Mouse (Mus musculus) intestine, embryonic 15.5 days (tissue): ENCODE data around the gene Atat1. TPM values are rescaled to one million over a fixed set of nuclear protein-coding genes. Genes with fewer than 3 reads are reported as not detected.
"Not testable (repeated sequence)": the region's sequence is repeated elsewhere in the genome, so short reads cannot be mapped to it uniquely, and the experiment has no call there.

Source experiments
- ATAC-seq: fragments of 200-750 bp; cut with Nextera tagmentation; 2 replicates; pipeline ENCODE4 v1.8.0; 2017; ENCODE audit warnings: moderate TSS enrichment, moderate library complexity
- H3K27ac ChIP-seq: fragments of 300-500 bp; sonication (generic); 2 replicates; pipeline ENCODE4 v1.5.1; 2015; ENCODE audit warnings: mild to moderate bottlenecking, inconsistent platforms
- H3K27me3 ChIP-seq: fragments of 300-500 bp; sonication (generic); replicated peaks from 2 replicates; pipeline ENCODE4 v1.6.1; 2015; ENCODE audit warnings: inconsistent platforms
- H3K36me3 ChIP-seq: fragments of 300-500 bp; sonication (generic); 2 replicates; pipeline ENCODE4 v1.6.1; 2015; ENCODE audit warnings: inconsistent platforms
- H3K4me1 ChIP-seq: fragments of 300-500 bp; sonication (generic); replicated peaks from 2 replicates; pipeline ENCODE4 v1.6.1; 2015; ENCODE audit warnings: inconsistent platforms
- H3K4me2 ChIP-seq: fragments of 300-500 bp; sonication (generic); replicated peaks from 2 replicates; pipeline ENCODE4 v1.6.1; 2015; ENCODE audit warnings: mild to moderate bottlenecking, inconsistent platforms
- H3K4me3 ChIP-seq: fragments of 300-500 bp; sonication (generic); replicated peaks from 2 replicates; pipeline ENCODE4 v1.5.1; 2015; ENCODE audit warnings: inconsistent platforms
- H3K9ac ChIP-seq: fragments of 300-500 bp; sonication (generic); 2 replicates; pipeline ENCODE4 v1.6.1; 2015; ENCODE audit warnings: inconsistent platforms
- H3K9me3 ChIP-seq: fragments of 300-500 bp; sonication (generic); 2 replicates; pipeline ENCODE4 v1.6.1; 2016; ENCODE audit warnings: inconsistent platforms
- WGBS: fragments of 180-500 bp; shearing (Covaris S2); methylation state at CpG from one replicate; pipeline ENCODE4 v1.1.7; 2015; 5-methylcytosine and 5-hydroxymethylcytosine counted together
- polyA plus RNA-seq: library from polyadenylated mRNA; unstranded; fragments of >200 nt; fragmentation: Nextera tagmentation; extraction: Ambion mirVana; gene quantifications from 2 replicates; pipeline ENCODE4 v1.2.1, GENCODE M21; 2015

Gene Atat1
- polyA plus RNA-seq, result 47.2 and 47.7 TPM in 2 replicates

GRCm38 (mm10) chr17:35909919-35910369, at the start of gene Atat1:
TSS of gene Atat1 (minus strand) at chr17:35910075.
- peaks cover 13% of the 10 kb centered on the region for H3K4me1 ChIP-seq
- peak within 1 kb of the TSS; percentile 73 for H3K27ac ChIP-seq
- no peaks in the 10 kb centered on the region for H3K27me3 ChIP-seq
- peak; percentile 93 for ATAC-seq
- WGBS, result 3% methylated on average over 25 of the region's 25 CpGs
- H3K4me3 ChIP-seq, result peak within 1 kb of the TSS; percentile 70
- H3K9ac ChIP-seq, result peak within 1 kb of the TSS; percentile 66
- H3K9me3 ChIP-seq, result no peaks in the 10 kb centered on the region
- H3K4me2 ChIP-seq, result peak within 1 kb of the TSS; percentile 80
- peaks cover 12% of the 10 kb centered on the region; the same call in 1 of the 2 replicates for H3K36me3 ChIP-seq

DNA sequence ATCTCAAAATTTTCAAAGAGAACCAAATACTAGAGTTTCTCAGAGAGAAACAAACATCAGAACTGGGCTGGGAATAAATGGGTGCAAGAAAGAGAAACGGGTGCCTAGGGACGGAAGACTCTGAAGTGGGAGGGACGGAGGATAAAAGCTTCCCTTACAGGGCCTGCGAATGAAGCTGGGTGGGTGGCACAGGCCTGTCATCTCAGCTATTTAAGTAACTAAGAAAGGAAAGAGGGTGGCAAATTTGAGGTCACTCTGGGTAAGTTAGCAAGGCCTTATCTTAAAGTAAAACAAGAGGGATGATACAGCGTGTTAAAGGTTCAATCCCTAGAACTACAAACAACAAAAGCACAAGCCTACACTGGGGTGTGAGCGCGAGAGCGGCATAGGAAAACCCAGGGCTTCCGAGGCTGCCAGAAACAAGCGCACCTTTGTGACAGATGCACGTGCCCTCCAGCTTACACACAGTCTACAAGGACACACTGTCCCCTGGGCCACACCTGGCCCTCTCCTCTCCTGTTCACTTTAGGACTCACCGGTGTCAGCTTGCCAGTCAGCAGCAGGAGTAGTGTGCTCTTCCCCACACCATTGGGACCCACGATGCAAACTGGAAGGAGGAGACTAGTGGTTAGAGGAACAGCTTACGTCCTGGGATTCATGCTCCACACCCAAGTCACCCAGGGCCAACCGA, 48.8 kb upstream of the Atat1 start:
- no peak for ATAC-seq
- no peaks in the 10 kb centered on the region for H3K9me3 ChIP-seq
- H3K4me2 ChIP-seq, result no peak overlapping the region
- H3K36me3 ChIP-seq, result peaks cover 67% of the 10 kb centered on the region
- H3K9ac ChIP-seq, result no peak overlapping the region
- WGBS, result 92% methylated on average over 15 of the region's 15 CpGs
- H3K27ac ChIP-seq, result no peak overlapping the region
- no peaks in the 10 kb centered on the region for H3K4me1 ChIP-seq
- no peaks in the 10 kb centered on the region for H3K27me3 ChIP-seq
- no peak overlapping the region for H3K4me3 ChIP-seq

GRCm38 (mm10) chr17:35954665-35955064, 44.8 kb upstream of the Atat1 start:
- Histone ChIP-seq H3K27me3 (no peaks in the 10 kb centered on the region), H3K9me3 (no peaks in the 10 kb centered on the region), H3K27ac (no peak overlapping the region), H3K9ac (no peak overlapping the region), H3K4me1 (no peaks in the 10 kb centered on the region), H3K4me2 (no peak overlapping the region), H3K4me3 (no peak overlapping the region), H3K36me3 (peaks cover 32% of the 10 kb centered on the region)
- ATAC-seq, result no peak
- WGBS, result 75% methylated on average over 8 of the region's 8 CpGs

GRCm38 (mm10) chr17:35952559-35952958, 42.7 kb upstream of the Atat1 start:
- not testable (repeated sequence) for H3K27ac ChIP-seq, H3K4me1 ChIP-seq, H3K4me3 ChIP-seq, H3K27me3 ChIP-seq, H3K9ac ChIP-seq, ATAC-seq, H3K9me3 ChIP-seq, H3K4me2 ChIP-seq
- 78% methylated on average over 3 of the region's 3 CpGs for WGBS
- peaks cover 12% of the 10 kb centered on the region for H3K36me3 ChIP-seq

GRCm38 (mm10) chr17:35950946-35951345, 41.1 kb upstream of the Atat1 start:
- not testable (repeated sequence) for H3K9me3 ChIP-seq, H3K36me3 ChIP-seq, H3K27ac ChIP-seq, ATAC-seq, H3K4me1 ChIP-seq, H3K4me3 ChIP-seq, H3K9ac ChIP-seq, H3K27me3 ChIP-seq, H3K4me2 ChIP-seq

GRCm38 (mm10) chr17:35939941-35940340, 30.1 kb upstream of the Atat1 start:
- ATAC-seq, result no peak
- H3K9ac ChIP-seq, result no peak overlapping the region
- no peaks in the 10 kb centered on the region for H3K4me1 ChIP-seq
- no peak overlapping the region for H3K27ac ChIP-seq
- no peak overlapping the region for H3K4me3 ChIP-seq
- no peaks in the 10 kb centered on the region for H3K9me3 ChIP-seq
- H3K27me3 ChIP-seq, result no peaks in the 10 kb centered on the region
- no peaks in the 10 kb centered on the region for H3K36me3 ChIP-seq
- no peak overlapping the region for H3K4me2 ChIP-seq
- WGBS, result 63% methylated on average over 1 of the region's 1 CpGs

- H3K27ac ChIP-seq, result no peak overlapping the region
- no peak overlapping the region for H3K9ac ChIP-seq
- H3K27me3 ChIP-seq, result no peaks in the 10 kb centered on the region
- H3K9me3 ChIP-seq, result no peaks in the 10 kb centered on the region
- WGBS, result 61% methylated on average over 2 of the region's 2 CpGs
- no peak for ATAC-seq
- no peak overlapping the region for H3K4me2 ChIP-seq
- H3K4me3 ChIP-seq, result no peak overlapping the region
- no peaks in the 10 kb centered on the region for H3K36me3 ChIP-seq
- no peaks in the 10 kb centered on the region for H3K4me1 ChIP-seq
Measured at GRCm38 (mm10) chr17:35939108-35939507, 29.2 kb upstream of the Atat1 start.

GRCm38 (mm10) chr17:35937700-35938348, 27.9 kb upstream of the Atat1 start:
- 48% methylated on average over 2 of the region's 2 CpGs for WGBS

DNA sequence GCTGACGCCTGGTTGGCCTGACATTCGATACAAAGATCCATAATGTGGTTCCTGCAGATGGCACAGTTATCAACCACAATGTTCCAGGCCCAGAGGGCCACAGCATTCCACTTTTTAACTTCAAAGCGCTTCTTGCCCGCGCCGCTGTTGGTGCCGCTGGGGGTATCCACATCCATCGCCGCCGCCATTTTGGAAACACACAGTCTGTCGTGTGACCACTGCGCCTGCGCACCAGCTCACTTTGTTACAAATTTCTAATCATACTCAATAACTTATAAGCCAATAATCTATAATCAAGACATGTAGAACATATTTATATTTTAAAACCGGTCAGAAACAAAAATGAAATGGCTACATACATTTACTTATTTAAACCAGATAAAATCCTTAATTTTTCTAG, 25.9 kb upstream of the Atat1 start:
- not testable (repeated sequence) for H3K27ac ChIP-seq, H3K4me3 ChIP-seq, H3K9ac ChIP-seq, H3K27me3 ChIP-seq, ATAC-seq, H3K9me3 ChIP-seq, H3K36me3 ChIP-seq, H3K4me2 ChIP-seq, H3K4me1 ChIP-seq
- WGBS, result 82% methylated on average over 14 of the region's 14 CpGs

More at GRCm38 (mm10) chr17:35937700-35938348, 27.9 kb upstream of the Atat1 start:
- Histone ChIP-seq H3K9me3 (no peaks in the 10 kb centered on the region), H3K36me3 (no peaks in the 10 kb centered on the region), H3K27me3 (no peaks in the 10 kb centered on the region), H3K4me3 (no peak overlapping the region), H3K4me2 (no peak overlapping the region), H3K9ac (no peak overlapping the region), H3K4me1 (no peaks in the 10 kb centered on the region), H3K27ac (no peak overlapping the region)
- peak; percentile 72 for ATAC-seq

GRCm38 (mm10) chr17:35932608-35933007, 22.7 kb upstream of the Atat1 start:
- WGBS, result 90% methylated on average over 4 of the region's 4 CpGs
- peaks cover 32% of the 10 kb centered on the region for H3K36me3 ChIP-seq
- no peak overlapping the region for H3K4me3 ChIP-seq
- H3K27ac ChIP-seq, result no peak overlapping the region
- no peaks in the 10 kb centered on the region for H3K27me3 ChIP-seq
- H3K4me1 ChIP-seq, result no peaks in the 10 kb centered on the region
- no peak for ATAC-seq
- no peak overlapping the region for H3K9ac ChIP-seq
- H3K4me2 ChIP-seq, result no peak overlapping the region
- H3K9me3 ChIP-seq, result no peaks in the 10 kb centered on the region

- no peaks in the 10 kb centered on the region for H3K27me3 ChIP-seq
- H3K4me1 ChIP-seq, result no peaks in the 10 kb centered on the region
- H3K9me3 ChIP-seq, result no peaks in the 10 kb centered on the region
- H3K36me3 ChIP-seq, result peaks cover 43% of the 10 kb centered on the region
- H3K4me3 ChIP-seq, result no peak overlapping the region
- H3K9ac ChIP-seq, result no peak overlapping the region
- no peak overlapping the region for H3K4me2 ChIP-seq
- H3K27ac ChIP-seq, result no peak overlapping the region
- peak; percentile 16; the same call in 1 of the 2 replicates for ATAC-seq
- WGBS, result 93% methylated on average over 12 of the region's 12 CpGs
Measured at GRCm38 (mm10) chr17:35930627-35931026, 20.8 kb upstream of the Atat1 start.

GRCm38 (mm10) chr17:35929534-35929933, 19.7 kb upstream of the Atat1 start:
- no peaks in the 10 kb centered on the region for H3K4me1 ChIP-seq
- no peak overlapping the region for H3K4me3 ChIP-seq
- no peak overlapping the region for H3K27ac ChIP-seq
- peaks cover 47% of the 10 kb centered on the region for H3K36me3 ChIP-seq
- 98% methylated on average over 2 of the region's 2 CpGs for WGBS
- H3K27me3 ChIP-seq, result no peaks in the 10 kb centered on the region
- H3K9ac ChIP-seq, result no peak overlapping the region
- no peak overlapping the region for H3K4me2 ChIP-seq
- H3K9me3 ChIP-seq, result no peaks in the 10 kb centered on the region
- ATAC-seq, result no peak

DNA sequence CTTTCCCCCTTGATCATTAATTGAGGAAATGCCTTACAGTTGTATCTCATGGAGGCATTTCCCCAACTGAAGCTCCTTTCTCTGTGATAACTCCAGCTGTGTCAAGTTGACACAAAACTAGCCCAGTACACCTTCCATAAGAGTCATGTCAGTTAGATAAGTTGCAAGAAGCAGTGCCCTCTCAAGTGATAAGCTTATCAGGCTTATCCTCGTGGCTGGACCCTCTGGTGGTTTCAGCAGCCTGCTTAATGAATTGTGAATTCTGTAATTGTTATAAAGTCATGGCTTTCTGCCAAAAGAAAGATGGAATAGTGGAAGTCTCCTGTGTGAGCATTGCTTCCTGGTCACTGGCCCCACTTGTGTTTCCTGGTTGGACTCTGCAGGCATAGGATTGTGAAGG, 17.6 kb upstream of the Atat1 start:
- peak; percentile 33; the same call in 1 of the 2 replicates for ATAC-seq
- 40% methylated on average over 1 of the region's 1 CpGs for WGBS
- no peak overlapping the region for H3K27ac ChIP-seq
- no peak overlapping the region for H3K4me3 ChIP-seq
- no peaks in the 10 kb centered on the region for H3K9me3 ChIP-seq
- peaks cover 58% of the 10 kb centered on the region for H3K36me3 ChIP-seq
- no peak overlapping the region for H3K4me2 ChIP-seq
- no peak overlapping the region for H3K9ac ChIP-seq
- no peaks in the 10 kb centered on the region for H3K27me3 ChIP-seq
- H3K4me1 ChIP-seq, result no peaks in the 10 kb centered on the region
